Mouse (Mus musculus): ENCODE data around the gene Rcc1.

The Rcc1 gene

DNA sequence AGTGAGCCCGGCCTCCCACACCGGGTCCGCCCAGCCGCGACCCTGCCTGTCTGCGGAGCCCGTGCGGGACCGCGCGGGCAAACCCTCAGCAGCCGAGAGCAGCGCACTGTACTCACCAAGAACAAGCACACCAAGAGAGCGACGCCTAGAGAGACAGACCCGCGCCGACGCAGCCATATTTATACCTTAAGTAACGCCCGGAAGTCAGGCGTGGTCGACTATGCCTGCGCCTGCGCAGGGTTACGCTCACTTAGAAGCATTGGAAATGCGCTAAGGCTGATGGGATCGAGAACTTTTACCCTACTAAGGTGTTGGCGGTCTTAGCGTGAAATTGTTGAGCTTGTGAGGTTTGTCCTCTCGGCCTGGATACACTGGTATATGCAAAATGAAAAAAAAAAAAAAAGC lies at the start of gene Rcc1:
TSS of gene Rcc1 (minus strand) at position 125 of the 405 bp plus-strand sequence.
- DNase-seq: peak; percentile 95

DNA sequence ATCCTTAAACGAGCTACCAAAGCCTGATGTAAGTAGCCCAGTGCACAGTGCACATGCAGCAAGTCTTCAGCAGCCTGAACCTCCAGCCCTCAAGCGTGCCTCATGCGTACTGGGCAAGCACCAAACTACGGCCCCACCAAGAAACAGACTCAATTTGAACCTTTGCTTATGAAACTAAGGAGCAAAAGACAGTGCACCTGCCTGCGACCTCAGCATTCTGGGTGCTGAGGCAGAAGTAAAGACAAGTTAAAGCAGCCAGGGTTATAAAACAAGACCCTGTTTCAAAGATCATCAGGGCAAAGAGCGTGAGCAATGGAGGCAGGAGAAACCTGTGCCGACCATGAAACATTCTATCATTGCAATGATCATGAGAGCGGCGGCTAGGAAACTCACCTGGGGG lies 47.6 kb upstream of the Rcc1 start:
- no peak for DNase-seq

DNA sequence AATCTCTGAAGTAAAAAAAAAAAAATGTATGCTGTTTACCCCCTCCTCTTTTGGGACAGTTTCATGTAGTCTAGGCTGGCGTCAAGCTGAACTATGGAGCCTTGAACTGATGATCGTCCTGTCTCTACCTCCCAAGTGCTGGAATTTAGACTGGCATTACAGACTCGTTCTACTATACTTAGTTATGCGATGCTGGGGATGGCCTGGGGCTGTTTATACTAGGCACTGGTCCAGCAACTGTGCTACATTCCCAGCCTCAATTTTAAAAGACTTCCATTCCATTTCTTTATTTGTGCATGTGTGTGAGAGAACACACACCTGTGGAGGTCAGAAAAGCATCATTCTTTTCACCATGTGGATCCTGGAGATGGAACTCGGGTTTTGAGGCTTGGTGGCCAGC lies 45.5 kb upstream of the Rcc1 start:
- DNase-seq: no peak

DNA sequence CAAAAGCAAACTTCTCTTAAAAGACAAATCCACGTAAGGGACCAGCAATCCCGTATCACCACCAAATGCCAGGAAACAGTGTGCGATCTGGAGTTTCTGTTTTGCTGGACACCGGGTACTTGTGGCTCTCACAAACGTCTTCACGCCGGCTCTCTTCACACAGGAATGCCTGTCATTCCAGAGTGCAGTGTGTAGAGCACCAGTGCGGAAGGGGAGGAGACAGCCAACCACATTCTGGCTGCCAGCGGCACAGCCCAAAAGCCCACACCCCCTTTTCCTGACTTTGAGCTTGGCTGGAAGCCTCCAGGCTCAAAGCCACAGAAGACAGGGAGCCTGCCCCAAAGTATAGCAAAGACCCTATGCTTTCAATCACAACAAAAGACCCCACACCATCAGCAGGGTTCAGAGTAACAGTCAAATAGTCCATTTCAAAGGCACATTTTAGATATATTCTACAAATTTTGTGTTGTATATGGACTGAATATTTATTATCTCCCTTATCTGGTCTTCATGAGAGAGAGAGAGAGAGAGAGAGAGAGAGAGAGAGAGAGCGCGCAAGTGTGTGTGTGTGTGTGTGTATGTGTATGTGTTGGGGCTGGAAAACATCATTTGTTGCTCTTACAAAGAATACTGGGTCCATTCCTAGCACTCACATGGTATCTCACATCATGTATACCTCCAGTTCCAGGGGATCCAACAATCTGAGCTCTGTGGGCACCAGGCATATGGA lies 44.8 kb upstream of the Rcc1 start:
- no peak for DNase-seq

DNA sequence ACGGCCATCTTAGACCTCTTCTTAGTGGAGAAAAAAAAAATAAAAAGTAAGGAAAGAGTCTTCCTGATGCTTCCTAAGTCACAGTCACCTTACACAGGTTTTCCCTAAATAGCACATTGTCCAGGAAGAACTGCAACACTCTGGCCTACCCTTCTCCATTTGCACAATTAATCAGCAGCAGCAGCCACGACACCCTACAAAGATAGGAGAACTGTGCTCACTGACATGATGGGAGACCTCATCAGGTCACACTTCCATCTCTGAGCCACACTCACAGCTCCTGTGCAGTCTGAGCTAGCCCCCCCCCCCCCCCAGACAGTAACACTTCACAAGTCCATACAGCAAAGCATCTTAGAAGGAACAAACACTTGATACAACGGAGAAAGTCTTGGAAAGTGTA lies 43.7 kb upstream of the Rcc1 start:
- no peak for DNase-seq

DNA sequence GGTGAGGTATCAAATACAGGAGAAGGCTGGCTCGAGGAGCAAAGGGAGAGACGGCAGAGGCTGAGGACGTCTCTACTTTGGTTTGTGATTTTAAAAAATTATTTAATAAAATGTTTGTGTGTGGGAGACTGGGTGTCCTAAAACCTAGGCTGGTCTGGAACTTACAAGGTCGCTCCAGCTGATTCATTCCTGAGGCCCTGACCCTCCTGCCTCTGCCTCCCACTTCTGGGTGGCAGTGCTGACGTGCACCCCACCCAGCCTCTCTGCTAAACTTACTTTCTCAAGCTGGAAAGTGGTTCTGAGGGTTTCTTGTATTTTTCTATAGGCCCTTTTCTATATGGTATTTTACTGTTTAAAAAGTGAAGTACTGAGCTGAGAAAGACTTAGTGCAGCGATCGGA lies 42.8 kb upstream of the Rcc1 start:
- no peak for DNase-seq

DNA sequence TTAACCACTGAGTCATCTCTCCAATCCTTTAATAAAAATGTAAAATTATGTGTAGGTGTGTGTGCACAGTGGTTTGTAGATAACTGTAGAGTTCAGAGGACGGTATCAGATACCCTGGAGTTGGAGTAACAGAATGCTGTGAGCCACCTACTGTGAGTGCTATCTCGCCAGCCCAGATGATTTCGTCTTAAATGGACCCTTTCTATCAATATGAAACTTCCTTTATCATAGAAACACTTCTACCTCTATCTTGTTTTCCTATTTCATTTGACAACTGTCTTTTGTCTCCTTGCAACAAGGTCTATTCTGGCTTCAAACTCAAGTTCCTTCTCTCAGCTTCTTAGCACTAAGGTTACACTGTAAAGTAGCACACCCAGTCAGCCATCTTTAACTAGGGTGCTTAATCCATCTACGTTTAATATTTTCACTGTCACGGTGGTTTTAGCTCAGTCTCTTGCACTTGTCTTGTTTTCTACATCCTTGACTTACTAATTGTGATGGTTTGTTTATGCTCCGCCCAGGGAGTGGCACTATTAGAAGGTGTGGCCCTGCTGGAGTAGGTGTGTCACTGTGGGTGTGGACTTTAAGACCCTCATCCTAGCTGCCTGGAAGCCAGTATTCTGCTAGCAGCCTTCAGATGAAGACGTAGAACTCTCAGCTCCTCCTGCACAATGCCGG lies 37.8 kb upstream of the Rcc1 start:
- no peak for DNase-seq

DNA sequence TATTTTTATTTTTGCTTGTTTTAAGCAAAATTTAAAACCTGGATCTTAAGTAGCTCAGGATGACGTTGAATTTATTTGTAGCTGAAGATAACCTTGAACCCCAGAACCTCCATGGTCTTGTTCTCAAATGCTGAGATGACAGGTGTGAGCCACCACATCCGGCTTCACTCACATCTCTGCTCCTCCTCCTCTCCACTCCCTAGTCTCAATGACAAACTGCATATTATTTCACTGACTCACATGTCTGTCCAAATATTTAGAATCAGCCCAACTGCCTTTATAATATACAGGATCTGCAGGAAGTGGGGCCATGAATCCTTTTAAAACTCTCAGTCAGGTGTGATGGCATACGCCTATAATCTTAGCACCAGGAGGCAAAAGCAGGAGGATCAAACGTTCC lies 35.9 kb upstream of the Rcc1 start:
- no peak for DNase-seq

DNA sequence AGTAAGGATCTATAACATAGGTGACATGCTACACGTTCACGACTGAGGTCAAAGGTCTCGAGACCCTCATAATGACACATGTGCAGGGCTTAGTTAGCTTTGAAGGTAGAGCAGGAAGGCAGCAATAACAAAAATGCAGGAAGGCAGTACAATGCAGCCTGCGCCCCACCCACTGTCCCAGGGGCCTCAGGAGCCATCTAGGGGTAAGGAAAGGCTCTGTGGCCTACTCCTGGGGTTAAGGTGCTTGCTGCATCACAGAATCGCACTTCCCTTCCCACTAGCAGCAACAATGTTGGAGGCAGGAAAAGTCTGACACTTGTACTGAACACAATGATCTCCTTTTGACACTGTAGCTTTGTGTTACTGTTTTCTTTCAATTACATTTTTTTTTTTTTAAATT lies 34.2 kb upstream of the Rcc1 start:
- DNase-seq: no peak

DNA sequence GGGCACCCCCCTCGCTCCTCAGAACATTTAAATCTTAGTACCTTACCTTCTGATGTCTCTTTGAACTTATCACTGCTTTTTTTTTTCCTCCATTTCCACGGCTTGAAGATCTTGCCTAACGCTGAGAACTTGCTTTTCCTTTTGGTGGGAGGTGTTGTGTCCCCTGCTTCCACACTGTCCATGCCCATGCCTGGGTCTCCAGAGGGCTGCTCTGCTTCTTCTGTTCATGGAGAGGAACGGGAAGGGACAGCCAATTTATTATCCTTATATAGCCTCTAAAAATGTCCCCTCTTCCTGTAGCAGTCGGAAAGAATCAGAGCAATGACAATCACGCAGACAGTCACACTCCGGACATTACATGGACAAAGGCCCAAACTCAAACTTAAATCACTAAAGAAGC lies 33.4 kb upstream of the Rcc1 start:
- DNase-seq: no peak

DNA sequence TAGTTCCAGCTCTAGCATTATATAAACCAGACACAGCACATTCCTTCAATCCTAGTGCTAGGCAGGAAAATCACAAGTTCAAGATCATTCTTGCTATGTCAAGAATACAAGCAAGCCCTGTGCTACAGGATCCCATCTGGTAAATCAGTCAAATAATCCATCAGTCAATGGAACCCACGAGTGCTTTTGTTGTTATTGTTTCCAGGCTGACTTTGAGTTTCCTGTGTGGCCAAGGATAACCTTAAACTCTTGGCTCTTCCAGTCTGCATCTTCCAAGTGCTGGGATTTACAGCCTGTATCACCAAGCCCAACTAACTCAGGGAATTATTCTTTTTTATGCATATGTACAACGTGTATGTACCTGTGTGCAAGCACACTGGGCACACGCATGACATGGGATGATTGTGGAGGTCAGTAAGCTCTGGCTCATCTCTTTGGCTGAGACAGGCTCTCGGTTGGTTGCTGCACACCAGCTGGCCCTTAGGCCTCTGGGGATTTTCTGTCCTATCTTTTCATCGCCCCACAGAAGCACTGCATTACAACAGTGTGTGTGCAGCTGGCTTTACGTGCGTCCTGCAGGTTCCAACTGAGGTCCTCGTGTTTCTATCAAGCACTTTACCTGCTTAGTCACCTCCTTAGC lies 32.5 kb upstream of the Rcc1 start:
- DNase-seq: no peak

DNA sequence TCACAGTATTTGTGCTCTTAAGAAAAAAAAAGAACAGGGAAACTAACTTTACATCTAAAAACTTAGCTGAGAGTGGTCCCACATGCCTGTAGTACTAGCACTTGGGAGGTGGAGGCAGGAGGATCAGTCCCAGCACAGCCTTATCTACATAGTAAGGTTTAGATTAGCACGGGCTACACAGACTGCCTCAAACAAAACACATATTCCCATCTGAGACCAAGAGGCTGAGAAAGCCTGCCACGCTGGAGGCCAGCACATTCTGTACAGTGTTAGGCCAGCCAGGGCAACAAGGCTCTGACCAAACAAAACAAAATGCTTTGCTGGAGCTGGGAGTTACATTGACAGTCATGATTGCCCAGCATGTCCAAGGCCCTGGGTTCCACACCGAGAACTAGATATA lies 30.1 kb upstream of the Rcc1 start:
- DNase-seq: no peak

DNA sequence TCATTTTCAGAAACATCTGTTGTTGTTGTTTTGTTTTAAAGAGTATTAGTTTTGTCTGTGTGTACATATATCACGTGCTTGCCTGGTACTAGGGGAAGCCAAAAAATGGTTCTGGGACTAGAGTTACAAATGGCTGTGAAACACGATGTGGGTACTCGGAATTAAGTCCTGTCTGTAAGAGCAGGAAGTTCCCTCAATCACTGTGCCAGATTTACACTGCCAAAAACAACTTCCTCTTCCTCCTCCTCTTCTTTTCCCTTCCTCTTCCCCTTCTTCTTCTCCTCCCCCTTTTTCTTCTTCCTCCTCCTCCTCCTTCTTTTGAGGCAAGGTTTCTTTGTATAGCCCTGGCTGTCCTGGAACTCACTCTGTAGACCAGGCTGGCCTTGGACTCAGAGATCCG lies 28.9 kb upstream of the Rcc1 start:
- no peak for DNase-seq

DNA sequence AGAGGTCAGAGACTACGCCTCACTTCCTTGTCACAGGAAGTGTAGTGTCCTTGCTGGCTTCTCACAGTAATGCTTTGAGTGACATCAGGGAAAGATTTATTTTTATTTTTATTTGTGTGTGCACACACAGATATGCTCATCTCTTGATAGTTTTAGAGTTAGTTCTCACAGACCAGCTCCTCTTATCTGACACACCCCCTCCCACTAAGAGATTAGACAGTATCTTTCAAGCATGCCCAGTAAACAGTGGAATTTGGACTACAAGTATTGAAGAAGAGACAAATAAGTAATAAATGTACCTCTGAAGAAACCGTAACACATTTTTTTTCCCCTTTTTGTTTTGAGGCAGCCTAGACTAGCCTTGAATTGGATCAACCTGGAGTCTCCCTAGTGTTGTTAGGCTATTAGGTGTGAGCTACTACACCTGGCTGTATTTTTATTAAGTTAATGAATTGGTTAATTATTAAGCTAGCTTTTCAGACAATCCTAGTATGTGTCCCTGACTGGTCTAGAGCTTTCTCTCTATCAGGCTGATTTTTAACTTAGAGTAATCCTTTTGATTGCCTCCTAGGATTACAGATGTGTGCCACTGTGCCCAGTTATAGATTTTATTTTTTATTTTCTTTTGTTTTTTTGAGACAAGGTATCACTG lies 27.7 kb upstream of the Rcc1 start:
- DNase-seq: no peak

DNA sequence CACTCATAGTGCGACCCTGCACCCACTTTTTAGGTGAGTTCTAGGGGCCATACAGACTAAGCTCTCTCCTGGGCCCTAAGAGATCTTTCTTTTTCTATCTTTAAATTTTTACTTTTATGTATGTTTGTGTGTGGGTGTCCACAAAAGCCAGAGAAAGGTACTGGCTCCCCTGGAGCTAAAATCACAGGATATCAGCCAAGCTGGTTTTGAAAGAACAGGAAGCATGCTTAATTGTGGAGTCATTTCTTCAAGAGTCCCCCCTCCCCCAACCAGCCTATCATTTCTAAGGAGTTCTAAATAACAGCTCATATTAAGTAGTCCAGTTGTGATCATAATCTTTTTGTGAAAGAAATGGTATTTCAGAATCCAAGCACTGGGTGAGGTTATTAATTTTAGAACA lies 20.4 kb upstream of the Rcc1 start:
- no peak for DNase-seq

DNA sequence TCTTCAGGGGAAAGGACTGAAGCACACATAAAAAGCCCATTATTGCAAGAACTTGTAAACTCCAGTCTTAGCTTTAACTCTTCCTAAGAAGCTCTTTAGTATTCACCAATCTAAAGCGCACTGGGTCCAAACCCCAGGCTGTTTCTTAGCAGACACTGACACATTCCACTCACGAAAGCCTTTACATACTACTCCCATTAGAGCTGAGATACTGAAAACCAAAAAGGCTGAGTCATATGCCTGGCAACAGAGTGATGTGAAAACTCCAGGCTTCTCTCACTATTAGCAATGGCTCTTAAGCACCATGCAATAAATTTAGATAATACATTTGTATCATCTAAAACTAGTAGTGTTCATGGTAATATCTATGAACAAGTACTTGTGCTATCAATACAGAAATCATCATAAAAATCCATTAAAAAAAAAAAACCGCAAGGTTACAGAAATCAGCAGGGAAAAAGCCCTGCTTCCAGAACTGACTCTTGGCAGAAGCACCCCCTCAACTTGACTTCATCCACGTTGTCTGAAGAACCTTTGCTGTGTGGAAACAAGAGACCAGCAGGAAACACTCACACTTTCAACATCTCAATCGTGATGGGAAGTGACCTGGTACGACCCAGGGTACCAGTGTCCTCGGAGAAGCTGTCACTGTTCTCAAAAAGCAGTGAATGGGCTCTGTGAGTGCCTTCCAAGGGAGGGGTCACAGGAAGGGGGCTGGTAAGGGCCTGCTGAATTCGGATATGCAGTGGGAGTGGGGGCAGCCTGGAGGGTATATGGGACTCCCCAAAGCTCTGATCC lies 16.7 kb upstream of the Rcc1 start:
- no peak for DNase-seq

DNA sequence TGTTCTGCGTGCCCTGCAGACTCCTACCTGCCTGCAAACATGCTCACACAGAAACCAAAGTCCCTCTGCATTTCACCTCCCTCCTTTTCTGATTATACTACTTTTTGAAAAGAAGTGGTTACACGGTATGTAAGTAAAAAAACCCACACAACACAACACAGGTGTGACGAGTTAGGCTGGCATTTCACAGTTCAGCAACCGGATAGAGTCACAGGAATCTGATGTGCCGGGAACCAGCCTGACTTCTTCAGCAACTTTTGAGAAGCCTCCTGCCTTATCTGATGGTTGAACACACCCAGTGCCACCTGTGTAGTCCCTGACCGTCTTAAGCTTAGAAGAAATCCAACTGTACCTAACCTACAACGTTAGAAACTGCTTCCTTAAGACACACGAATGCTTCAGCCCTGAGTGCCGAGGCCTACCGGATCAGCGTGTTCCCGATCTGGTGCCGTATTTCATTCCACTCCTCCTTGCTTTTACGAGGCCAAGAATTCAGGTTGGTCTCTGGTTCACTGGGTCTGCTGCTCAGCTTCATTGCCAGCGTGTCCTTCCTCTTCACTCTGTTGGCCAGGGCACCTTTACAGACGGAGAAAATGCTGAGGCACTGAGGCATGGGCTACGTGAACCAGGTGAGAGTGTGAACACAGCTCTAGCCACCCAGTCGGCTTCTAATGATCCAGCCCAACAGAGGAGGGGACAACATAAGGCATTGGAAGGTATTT lies 14.2 kb upstream of the Rcc1 start:
- DNase-seq: no peak

DNA sequence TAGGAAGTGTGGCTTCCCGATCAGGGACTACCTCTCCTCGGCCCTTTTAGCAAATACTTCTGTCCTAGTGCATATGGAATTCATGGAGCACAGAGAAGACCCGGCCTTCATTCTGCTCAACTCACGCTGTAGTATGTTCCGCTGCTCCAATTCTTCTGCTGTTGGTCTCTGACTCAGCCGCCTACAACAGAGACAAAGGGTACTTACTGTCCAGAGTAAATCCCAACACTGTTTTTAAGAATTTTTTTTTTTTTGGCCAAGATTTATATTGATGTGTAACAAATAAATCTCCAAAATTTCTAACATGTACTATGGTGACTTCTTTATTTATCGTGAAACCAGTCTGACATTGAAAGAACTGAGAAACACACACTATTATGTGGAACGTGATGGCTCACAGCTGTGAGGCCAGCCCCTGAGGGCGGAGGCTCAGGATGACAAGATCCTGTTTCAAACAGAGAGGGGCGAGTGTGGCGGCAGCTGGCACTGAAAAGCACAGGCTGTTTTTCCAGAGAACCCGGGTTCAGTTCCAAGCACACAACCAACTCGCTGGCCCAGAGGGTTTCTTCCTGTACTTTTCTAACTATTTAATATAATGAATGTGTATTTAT lies 12.2 kb upstream of the Rcc1 start:
- DNase-seq: no peak

DNA sequence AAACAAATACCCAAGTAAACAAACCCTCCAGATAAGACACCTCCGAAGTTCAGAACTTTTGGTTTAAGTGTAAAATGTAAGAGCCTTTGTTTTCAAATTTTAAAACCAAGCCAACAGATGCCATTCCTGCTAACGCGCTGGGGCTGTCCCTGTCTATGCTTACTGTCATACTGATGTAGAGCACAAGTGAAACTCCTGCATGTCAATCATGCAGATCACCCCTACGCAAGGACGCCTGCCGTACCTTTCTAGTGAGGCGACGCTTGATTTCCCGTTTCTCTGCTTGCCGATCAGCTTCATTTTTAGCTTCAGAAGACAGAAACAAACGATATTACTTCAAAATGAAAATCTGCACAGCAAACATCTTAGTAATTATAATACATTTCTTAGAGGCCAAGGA lies 10.1 kb upstream of the Rcc1 start:
- no peak for DNase-seq

DNA sequence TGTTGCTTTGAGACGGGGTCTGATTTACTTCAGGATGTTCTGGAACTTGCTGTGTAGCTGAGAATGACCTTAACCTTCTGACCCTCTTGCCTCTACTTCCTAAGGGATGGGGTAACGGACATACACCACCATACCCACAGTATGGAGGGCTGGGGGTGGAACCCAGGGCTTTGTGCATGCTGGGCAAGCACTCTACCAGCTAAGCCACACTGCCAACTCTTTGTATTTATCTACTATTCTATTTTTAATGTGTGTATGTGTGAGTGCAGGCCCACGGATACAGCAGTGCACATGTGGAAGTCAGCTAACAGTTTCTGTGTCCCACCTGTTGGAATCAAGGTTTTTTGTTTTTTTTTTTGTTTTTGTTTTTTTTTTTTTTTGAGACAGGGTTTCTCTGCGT lies 6.1 kb upstream of the Rcc1 start:
- no peak for DNase-seq

DNA sequence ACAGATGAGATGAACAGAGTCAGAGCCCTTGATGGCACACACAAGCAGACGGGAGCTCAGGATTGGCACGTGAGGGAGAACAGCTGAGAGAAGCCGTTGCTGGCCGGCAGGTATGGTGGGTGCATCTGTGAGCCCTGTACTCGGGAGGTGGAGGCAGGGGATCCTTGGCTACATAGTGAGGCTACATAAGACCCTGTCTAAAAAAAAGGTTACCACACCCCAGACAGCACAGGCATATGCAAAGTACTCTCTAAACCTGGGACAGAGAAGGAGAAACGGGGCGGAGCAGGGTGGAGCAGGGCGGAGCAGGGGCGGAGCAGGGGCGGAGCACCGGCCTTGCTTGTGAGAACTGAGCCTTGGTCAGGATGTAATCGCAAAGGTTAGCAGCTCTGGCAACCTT lies 2.8 kb upstream of the Rcc1 start:
- peak; percentile 52 for DNase-seq

DNA sequence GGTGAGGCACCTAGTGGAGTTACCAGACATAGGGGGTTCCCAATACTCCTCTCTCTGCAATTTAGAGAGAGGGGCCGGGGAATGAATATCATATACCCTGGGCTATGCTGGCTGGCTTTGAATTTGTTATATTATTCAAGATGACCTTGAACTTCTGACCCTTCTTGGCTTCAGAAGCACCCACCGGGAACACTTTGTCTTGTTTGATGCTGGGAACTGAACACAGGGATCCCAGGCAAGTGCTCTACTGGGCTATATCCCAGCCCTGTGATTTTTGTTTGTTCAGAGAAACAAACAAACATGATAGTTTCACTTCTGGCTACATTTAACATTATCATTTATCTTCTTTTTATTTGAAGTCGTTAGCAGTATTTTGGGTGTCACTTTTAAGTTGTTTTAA lies 2.0 kb upstream of the Rcc1 start:
- DNase-seq: no peak
